ENCODE assay signal across 7 mouse cellular contexts in the genomic region with DNA sequence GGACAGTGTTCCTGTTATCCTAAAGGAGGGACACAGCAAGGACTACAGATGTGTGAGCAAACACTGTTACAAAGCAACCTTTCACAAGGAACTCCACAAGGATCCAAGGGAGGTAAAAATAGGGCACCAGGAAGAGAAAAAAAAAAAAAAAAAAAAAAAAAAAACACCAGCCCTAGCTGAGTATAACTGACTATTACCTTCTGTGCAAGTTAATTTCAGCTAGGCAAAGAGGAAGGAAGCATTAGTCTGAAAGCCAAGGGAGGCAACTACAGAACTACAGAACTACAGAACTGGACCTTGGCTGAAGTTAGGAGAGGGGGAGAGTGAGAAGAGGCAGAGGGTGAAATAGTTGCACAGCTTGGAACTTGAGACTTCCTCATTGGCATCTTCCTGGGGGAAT. TPM values are rescaled to one million over a fixed set of nuclear protein-coding genes. Genes with fewer than 3 reads are reported as not detected.
A peak's percentile ranks its signal among the peaks of the same experiment; 100 is the strongest.
DNase-seq lines count a peak whose midpoint lies in the region; ATAC-seq and TF ChIP-seq lines count a peak whose summit lies in the region.

No protein-coding gene starts in this region.

- H3K4me3 ChIP-seq in limb, embryonic 12.5 days (replicated peaks), result no peak overlapping the region
- no peak overlapping the region for H3K4me3 ChIP-seq in limb, embryonic 10.5 days
- no peak overlapping the region for H3K4me3 ChIP-seq in bone marrow macrophage, adult 2 months (ENCODE audit: insufficient read depth, low read length)
- H3K4me3 ChIP-seq in hindbrain, embryonic 11.5 days (ENCODE audit: low read depth, low read length), result no peak overlapping the region

- H3K36me3 ChIP-seq in limb, embryonic 12.5 days, result no peaks in the 10 kb centered on the region
- no peaks in the 10 kb centered on the region for H3K36me3 ChIP-seq in limb, embryonic 10.5 days
- no peaks in the 10 kb centered on the region for H3K36me3 ChIP-seq in hindbrain, embryonic 11.5 days (ENCODE audit: control insufficient read depth, insufficient read depth, low read length)

- peaks cover 3% of the 10 kb centered on the region for H3K4me1 ChIP-seq in limb, embryonic 12.5 days (replicated peaks)
- H3K4me1 ChIP-seq in limb, embryonic 10.5 days, result peaks cover 6% of the 10 kb centered on the region; the same call in 1 of the 2 replicates
- H3K4me1 ChIP-seq in bone marrow macrophage, adult 2 months (ENCODE audit: control insufficient read depth, insufficient read depth, low read length), result peaks cover 8% of the 10 kb centered on the region
- H3K4me1 ChIP-seq in hindbrain, embryonic 11.5 days (replicated peaks; ENCODE audit: control insufficient read depth, insufficient read depth, low read length), result no peaks in the 10 kb centered on the region

- peak overlapping the region; percentile 46 for H3K27ac ChIP-seq in limb, embryonic 12.5 days
- no peak overlapping the region for H3K27ac ChIP-seq in limb, embryonic 10.5 days
- peak overlapping the region; percentile 97 for H3K27ac ChIP-seq in bone marrow macrophage, adult 2 months (ENCODE audit: insufficient read depth, low read depth, low read length)
- H3K27ac ChIP-seq in hindbrain, embryonic 11.5 days (ENCODE audit: low read depth, low read length), result no peak overlapping the region

- TF ChIP-seq POLR2A in bone marrow macrophage, adult 2 months (IDR thresholded peaks at IDR 0.05; ENCODE audit: borderline replicate concordance, low read depth, low read length), result no peak

- DNase-seq in limb, embryonic 10.5 days (ENCODE audit: low spot score), result no peak
- DNase-seq in hindbrain, embryonic 11.5 days (ENCODE audit: low spot score), result no peak
- DNase-seq in lung, postnatal 36 days, result peak; percentile 10
- no peak for DNase-seq in urinary bladder, adult 18-20 months (ENCODE audit: low spot score in 2 of 2)
- DNase-seq in frontal cortex, adult 2 months (ENCODE audit: extremely low spot score in 1 of 2, low spot score in 1 of 2), result no peak

- no peaks in the 10 kb centered on the region for H3K27me3 ChIP-seq in limb, embryonic 12.5 days
- H3K27me3 ChIP-seq in limb, embryonic 10.5 days (ENCODE audit: low read depth, poor library complexity, severe bottlenecking), result no peaks in the 10 kb centered on the region
- H3K27me3 ChIP-seq in hindbrain, embryonic 11.5 days (ENCODE audit: control insufficient read depth, insufficient read depth, low read length), result no peaks in the 10 kb centered on the region

- no peaks in the 10 kb centered on the region for H3K9me3 ChIP-seq in limb, embryonic 12.5 days
- H3K9me3 ChIP-seq in limb, embryonic 10.5 days (replicated peaks), result no peaks in the 10 kb centered on the region
- no peaks in the 10 kb centered on the region for H3K9me3 ChIP-seq in hindbrain, embryonic 11.5 days (ENCODE audit: control insufficient read depth, low read length)

- H3K9ac ChIP-seq in limb, embryonic 12.5 days (replicated peaks), result no peak overlapping the region
- no peak overlapping the region for H3K9ac ChIP-seq in hindbrain, embryonic 11.5 days (ENCODE audit: low read depth, low read length)

- peak overlapping the region; percentile 70; the same call in 1 of the 2 replicates for H3K4me2 ChIP-seq in limb, embryonic 12.5 days
- 0 out of 2 replicates have a peak overlapping the region, but pooled peaks have one; percentile 14 for H3K4me2 ChIP-seq in hindbrain, embryonic 11.5 days (replicated peaks; ENCODE audit: low read depth, low read length)

- TF ChIP-seq CTCF in bone marrow macrophage, adult 2 months (IDR thresholded peaks at IDR 0.05; ENCODE audit: low read depth, low read length), result no peak

- no peak for ATAC-seq in limb, embryonic 12.5 days (ENCODE audit: insufficient number of reproducible peaks, insufficient read depth, low FRiP score, low TSS enrichment, low read depth)
- no peak for ATAC-seq in hindbrain, embryonic 11.5 days (ENCODE audit: low FRiP score)

RNA-seq across cellular contexts. Expression of a gene that starts 0.9 kb away (rescaled TPM):
- 41.3 and 42.8 TPM in 2 replicates for polyA plus RNA-seq in limb, embryonic 12.5 days (2016; fragmentation: Nextera tagmentation; extraction: Ambion mirVana)
- 24.6 and 34.7 TPM in 2 replicates for polyA plus RNA-seq in limb, embryonic 10.5 days (2016; fragmentation: Nextera tagmentation; extraction: Ambion mirVana)
- 104 and 127 TPM in 2 replicates for polyA plus RNA-seq in bone marrow macrophage, adult 2 months (2012; ENCODE audit: insufficient read depth, insufficient read length, missing spikeins)
- 34.7 and 35.5 TPM in 2 replicates for polyA plus RNA-seq in hindbrain, embryonic 11.5 days (2014; fragmentation: Nextera tagmentation; extraction: Ambion mirVana)
- polyA plus RNA-seq in frontal cortex, adult 2 months (2012; rRNA removed), result 20.8 and 25.0 TPM in 2 replicates

RNA-seq across cellular contexts. Expression of a gene that starts 57.9 kb away (rescaled TPM):
- polyA plus RNA-seq in limb, embryonic 12.5 days (2016; fragmentation: Nextera tagmentation; extraction: Ambion mirVana), result 59.2 and 63.4 TPM in 2 replicates
- 51.3 and 63.8 TPM in 2 replicates for polyA plus RNA-seq in limb, embryonic 10.5 days (2016; fragmentation: Nextera tagmentation; extraction: Ambion mirVana)
- 53.2 and 55.1 TPM in 2 replicates for polyA plus RNA-seq in bone marrow macrophage, adult 2 months (2012; ENCODE audit: insufficient read depth, insufficient read length, missing spikeins)
- polyA plus RNA-seq in hindbrain, embryonic 11.5 days (2014; fragmentation: Nextera tagmentation; extraction: Ambion mirVana), result 33.5 and 43.0 TPM in 2 replicates
- 30.4 and 41.2 TPM in 2 replicates for polyA plus RNA-seq in frontal cortex, adult 2 months (2012; rRNA removed)

Comparison
In these comparisons a context has a peak if more than half of its experiments do, and no peak if none do; other contexts are left out.
1. H3K27ac ChIP-seq: peak in limb, embryonic 12.5 days (single experiment) and bone marrow macrophage, adult 2 months (single experiment); none in limb, embryonic 10.5 days (single experiment) and hindbrain, embryonic 11.5 days (single experiment).